Mouse (Mus musculus) forelimb bud, embryonic 11.5 days (tissue): ENCODE measurements around the gene Wbp1l.

Experiments
- DNase-seq: peaks from one replicate; pipeline ENCODE4 v3.0.0-alpha.2; 2012; ENCODE audit warnings: low read depth, low spot score

Gene Wbp1l

GRCm38 (mm10) chr19:46658348-46658747, 59.5 kb downstream of the Wbp1l start:
- DNase-seq: no peak

GRCm38 (mm10) chr19:46658851-46659250, 60.0 kb downstream of the Wbp1l start:
- no peak for DNase-seq

- DNase-seq: no peak
Observed at GRCm38 (mm10) chr19:46661511-46661910, 62.6 kb downstream of the Wbp1l start.

GRCm38 (mm10) chr19:46662214-46662613, 63.3 kb downstream of the Wbp1l start:
- DNase-seq: no peak

- DNase-seq: no peak
Observed at GRCm38 (mm10) chr19:46662784-46663183, 63.9 kb downstream of the Wbp1l start.

- no peak for DNase-seq
Observed at GRCm38 (mm10) chr19:46665474-46665873, 66.6 kb downstream of the Wbp1l start.

- DNase-seq: no peak
Observed at GRCm38 (mm10) chr19:46667300-46667699, 68.4 kb downstream of the Wbp1l start.

GRCm38 (mm10) chr19:46668263-46668662, 69.4 kb downstream of the Wbp1l start:
- DNase-seq: no peak

GRCm38 (mm10) chr19:46669802-46670201, 70.9 kb downstream of the Wbp1l start:
- no peak for DNase-seq

GRCm38 (mm10) chr19:46670691-46671090, 71.8 kb downstream of the Wbp1l start:
- DNase-seq: peak; percentile 42

GRCm38 (mm10) chr19:46672766-46673418, 74.0 kb downstream of the Wbp1l start, which contains the start of gene Cyp17a1:
Cyp17a1 (minus strand) TSS chr19:46673172.
- DNase-seq: no peak

GRCm38 (mm10) chr19:46675641-46676040, 76.8 kb downstream of the Wbp1l start:
- no peak for DNase-seq

GRCm38 (mm10) chr19:46679720-46680383, 81.0 kb downstream of the Wbp1l start:
- no peak for DNase-seq

GRCm38 (mm10) chr19:46689460-46690372, 90.8 kb downstream of the Wbp1l start, which contains the start of gene Borcs7:
Borcs7 (plus strand) TSS chr19:46689906.
- peak; percentile 76 for DNase-seq

GRCm38 (mm10) chr19:46690387-46690786, 91.5 kb downstream of the Wbp1l start:
- DNase-seq: no peak

GRCm38 (mm10) chr19:46691078-46691477, 92.2 kb downstream of the Wbp1l start:
- no peak for DNase-seq

GRCm38 (mm10) chr19:46693146-46693545, 94.3 kb downstream of the Wbp1l start:
- DNase-seq: no peak

- DNase-seq: no peak
Observed at GRCm38 (mm10) chr19:46696482-46696881, 97.6 kb downstream of the Wbp1l start.

GRCm38 (mm10) chr19:46696943-46697342, 98.1 kb downstream of the Wbp1l start:
- no peak for DNase-seq

GRCm38 (mm10) chr19:46697840-46698517, 99.1 kb downstream of the Wbp1l start:
- DNase-seq: no peak

GRCm38 (mm10) chr19:46699011-46699481, 100.2 kb downstream of the Wbp1l start:
- DNase-seq: no peak
